Mouse (Mus musculus) liver, postnatal 0 days (tissue): ENCODE measurements around the gene Dglucy.

Experiments used
- CTCF ChIP-seq: sonication (generic); IDR thresholded peaks from 2 replicates; pipeline ENCODE4 v1.5.1; 2016; ENCODE audit warnings: antibody characterized with exemption, low read depth
- EP300 ChIP-seq: IDR thresholded peaks from 2 replicates; pipeline ENCODE4 v1.6.1; 2016; ENCODE audit warnings: antibody characterized with exemption, low read depth, mild to moderate bottlenecking

- TF ChIP-seq CTCF: peak; percentile 95
- no peak for TF ChIP-seq EP300
These were observed 157.3 kb downstream of the Dglucy start for GRCm38 (mm10) chr12:100936116-100936515.
